Mouse (Mus musculus) kidney, embryonic 15.5 days (tissue): Measurements from ENCODE around the gene Zfp239. TPM values are rescaled to one million over a fixed set of nuclear protein-coding genes. Genes with fewer than 3 reads are reported as not detected.
A peak's percentile ranks its signal among the peaks of the same experiment; 100 is the strongest.

ENCODE experiments used
- ATAC-seq: fragments of 200-750 bp; cut with Nextera tagmentation; replicated peaks from 2 replicates; pipeline ENCODE4 v1.8.0; 2017; ENCODE audit warnings: moderate TSS enrichment; ENCODE audit not compliant: low FRiP score
- H3K27ac ChIP-seq: fragments of 300-500 bp; sonication (generic); 2 replicates; pipeline ENCODE4 v1.5.1; 2015; ENCODE audit warnings: mild to moderate bottlenecking, inconsistent platforms
- H3K27me3 ChIP-seq: fragments of 300-500 bp; sonication (generic); 2 replicates; pipeline ENCODE4 v1.6.1; 2015; ENCODE audit warnings: inconsistent platforms
- H3K36me3 ChIP-seq: fragments of 300-500 bp; sonication (generic); 2 replicates; pipeline ENCODE4 v1.6.1; 2015; ENCODE audit warnings: inconsistent platforms
- H3K4me1 ChIP-seq: fragments of 300-500 bp; sonication (generic); 2 replicates; pipeline ENCODE4 v1.6.1; 2015; ENCODE audit warnings: inconsistent platforms
- H3K4me2 ChIP-seq: fragments of 300-500 bp; sonication (generic); 2 replicates; pipeline ENCODE4 v1.6.1; 2015; ENCODE audit warnings: moderate library complexity, mild to moderate bottlenecking, inconsistent platforms
- H3K4me3 ChIP-seq: fragments of 300-500 bp; sonication (generic); replicated peaks from 2 replicates; pipeline ENCODE4 v1.5.1; 2015; ENCODE audit warnings: mild to moderate bottlenecking, inconsistent platforms
- H3K9ac ChIP-seq: fragments of 300-500 bp; sonication (generic); 2 replicates; pipeline ENCODE4 v1.6.1; 2015; ENCODE audit warnings: mild to moderate bottlenecking, inconsistent platforms
- H3K9me3 ChIP-seq: fragments of 300-500 bp; sonication (generic); replicated peaks from 2 replicates; pipeline ENCODE4 v1.6.1; 2016; ENCODE audit warnings: inconsistent platforms
- WGBS: fragments of 180-500 bp; shearing (Covaris S2); methylation state at CpG from one replicate; pipeline ENCODE4 v1.1.7; 2015; ENCODE audit warnings: mixed read lengths; 5-methylcytosine and 5-hydroxymethylcytosine counted together
- polyA plus RNA-seq: library from polyadenylated mRNA; unstranded; fragments of >200 nt; fragmentation: Nextera tagmentation; extraction: Ambion mirVana; gene quantifications from 2 replicates; pipeline ENCODE4 v1.2.1, GENCODE M21; 2015

Gene Zfp239
- polyA plus RNA-seq, 1 experiment from 2014 or later = 12.7 TPM

DNA sequence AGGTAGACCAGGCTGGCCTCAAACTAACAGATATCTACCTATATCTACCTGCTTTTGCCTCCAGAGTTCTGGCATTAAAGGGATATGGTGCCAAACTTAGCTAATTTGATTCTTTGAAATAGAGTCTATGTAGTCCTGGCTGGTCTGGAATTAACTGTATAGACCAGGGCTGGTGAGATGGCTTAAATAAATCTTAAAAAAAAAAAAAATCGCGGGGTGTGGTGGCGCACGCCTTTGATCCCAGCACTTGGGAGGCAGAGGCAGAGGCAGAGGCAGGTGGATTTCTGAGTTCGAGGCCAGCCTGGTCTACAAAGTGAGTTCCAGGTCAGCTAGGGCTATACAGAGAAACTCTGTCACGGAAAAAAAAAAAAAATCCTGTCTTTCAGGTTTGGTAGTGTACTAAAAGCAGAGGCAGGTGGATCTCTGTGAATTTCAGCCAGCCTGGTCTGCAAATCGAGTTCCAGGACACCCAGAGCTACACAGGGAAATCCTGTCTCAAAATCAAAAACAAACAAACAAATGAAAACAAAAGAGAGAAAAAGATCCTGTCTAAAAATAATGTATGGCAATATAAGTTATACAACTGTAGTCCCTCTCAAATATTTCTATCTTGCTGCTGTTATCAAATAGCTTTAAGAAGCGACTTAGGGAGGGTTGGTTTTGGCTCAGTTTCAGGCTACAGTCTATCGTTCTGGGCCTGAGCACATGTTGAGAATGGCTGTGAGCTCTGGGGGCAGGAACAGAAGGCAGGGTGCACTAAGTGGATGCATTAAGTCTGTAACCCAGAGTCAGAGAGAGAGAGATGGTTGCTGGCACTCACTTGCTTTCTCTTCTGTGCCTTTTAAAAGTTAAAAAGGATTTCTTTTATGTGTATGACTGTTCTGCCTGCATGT, 39.9 kb downstream of the Zfp239 start:
- 71% methylated on average over 9 of the region's 9 CpGs for WGBS
- H3K4me3 ChIP-seq = no peak overlapping the region
- no peak overlapping the region for H3K9ac ChIP-seq
- H3K36me3 ChIP-seq = no peaks in the 10 kb centered on the region
- ATAC-seq = no peak
- H3K27me3 ChIP-seq = no peaks in the 10 kb centered on the region
- H3K4me1 ChIP-seq = peaks cover 13% of the 10 kb centered on the region
- no peaks in the 10 kb centered on the region for H3K9me3 ChIP-seq
- no peak overlapping the region for H3K4me2 ChIP-seq
- H3K27ac ChIP-seq = no peak overlapping the region

DNA sequence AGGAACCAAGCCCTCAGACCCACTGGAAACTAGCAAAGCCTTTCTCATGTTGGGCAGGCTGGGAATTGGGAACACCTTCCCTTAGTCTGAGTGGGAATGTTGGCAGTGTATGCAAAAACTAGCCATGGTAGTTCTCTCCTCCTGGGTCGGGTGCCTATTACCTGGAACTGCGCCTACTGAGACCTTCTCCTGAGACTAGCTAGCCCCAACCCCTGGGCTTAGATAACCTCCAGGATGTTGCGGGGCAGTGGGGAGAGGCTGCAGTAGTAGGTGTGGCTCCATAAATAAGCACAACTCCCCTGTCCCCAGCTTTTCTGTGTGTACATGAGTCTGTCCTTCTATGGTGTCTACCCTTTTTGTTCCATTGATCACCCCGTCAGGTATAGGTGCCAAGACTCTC, 40.7 kb downstream of the Zfp239 start:
- Histone ChIP-seq H3K27me3 (no peaks in the 10 kb centered on the region), H3K36me3 (no peaks in the 10 kb centered on the region), H3K4me2 (no peak overlapping the region), H3K4me3 (no peak overlapping the region), H3K9ac (no peak overlapping the region), H3K27ac (no peak overlapping the region), H3K9me3 (no peaks in the 10 kb centered on the region), H3K4me1 (peaks cover 13% of the 10 kb centered on the region)
- WGBS = 76% methylated on average over 4 of the region's 4 CpGs
- ATAC-seq = no peak

DNA sequence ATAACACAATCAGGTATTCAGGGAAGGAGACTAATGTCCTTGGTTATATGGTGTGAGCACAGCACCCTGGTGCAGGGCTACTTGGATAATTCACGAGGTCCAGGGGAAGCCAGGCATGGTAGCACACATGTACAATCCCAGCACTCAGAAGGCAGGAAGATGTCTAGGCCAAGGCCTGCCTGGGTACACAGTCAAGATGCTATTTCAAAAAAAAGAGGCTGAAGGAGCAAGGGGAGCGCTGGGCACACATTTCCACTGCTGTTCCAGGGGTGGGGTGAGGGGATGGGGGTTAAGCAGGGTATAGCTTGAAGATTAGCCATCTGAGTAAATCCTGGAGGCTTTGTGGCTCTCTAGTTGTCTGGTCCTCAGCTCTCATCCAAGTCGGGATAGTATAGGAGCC, 41.9 kb downstream of the Zfp239 start:
- H3K4me1 ChIP-seq = peaks cover 19% of the 10 kb centered on the region

DNA sequence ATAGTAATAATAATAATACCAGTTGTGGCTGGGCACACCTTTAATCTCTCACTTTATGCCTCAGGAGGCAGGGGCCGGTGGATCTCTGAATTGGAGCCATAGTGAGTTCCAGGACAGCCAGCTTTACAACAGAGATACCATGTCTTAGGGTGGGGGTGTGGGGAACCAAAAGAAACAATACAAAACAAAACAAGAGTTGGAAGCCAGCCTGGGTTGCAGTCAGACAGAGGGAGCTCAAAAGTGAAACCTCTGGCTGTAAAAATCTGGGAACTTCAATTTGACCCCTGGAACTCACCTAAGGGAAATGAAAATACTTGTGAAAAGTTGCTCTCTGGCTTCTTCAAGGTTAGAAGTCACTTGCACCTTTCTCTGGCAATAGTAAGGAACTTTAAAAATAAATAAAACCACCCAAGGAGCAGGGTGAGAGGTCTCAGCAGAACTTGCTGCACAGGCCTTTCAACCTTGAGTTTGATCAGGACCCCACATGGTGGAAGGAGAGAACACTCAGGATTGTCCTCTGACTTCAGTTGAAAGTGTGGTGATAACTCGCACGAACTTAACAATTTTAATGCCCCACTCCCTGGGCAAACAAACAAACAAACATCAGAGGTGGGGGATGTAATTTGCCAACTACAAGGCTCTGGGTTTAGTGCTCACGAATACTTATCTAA, 43.5 kb downstream of the Zfp239 start:
- H3K36me3 ChIP-seq = no peaks in the 10 kb centered on the region
- 18% methylated on average over 4 of the region's 4 CpGs for WGBS
- H3K27ac ChIP-seq = peak overlapping the region; percentile 91
- peak overlapping the region; percentile 58 for H3K9ac ChIP-seq
- H3K9me3 ChIP-seq = no peaks in the 10 kb centered on the region
- H3K27me3 ChIP-seq = no peaks in the 10 kb centered on the region
- H3K4me1 ChIP-seq = peaks cover 30% of the 10 kb centered on the region
- H3K4me2 ChIP-seq = peak overlapping the region; percentile 54
- no peak for ATAC-seq
- peak overlapping the region; percentile 97 for H3K4me3 ChIP-seq

More for the DNA sequence above, 41.9 kb downstream of the Zfp239 start:
- WGBS = 89% methylated on average over 3 of the region's 3 CpGs
- Histone ChIP-seq H3K9ac (no peak overlapping the region), H3K27ac (no peak overlapping the region), H3K36me3 (no peaks in the 10 kb centered on the region), H3K4me2 (no peak overlapping the region), H3K9me3 (no peaks in the 10 kb centered on the region), H3K27me3 (no peaks in the 10 kb centered on the region), H3K4me3 (no peak overlapping the region)
- no peak for ATAC-seq

DNA sequence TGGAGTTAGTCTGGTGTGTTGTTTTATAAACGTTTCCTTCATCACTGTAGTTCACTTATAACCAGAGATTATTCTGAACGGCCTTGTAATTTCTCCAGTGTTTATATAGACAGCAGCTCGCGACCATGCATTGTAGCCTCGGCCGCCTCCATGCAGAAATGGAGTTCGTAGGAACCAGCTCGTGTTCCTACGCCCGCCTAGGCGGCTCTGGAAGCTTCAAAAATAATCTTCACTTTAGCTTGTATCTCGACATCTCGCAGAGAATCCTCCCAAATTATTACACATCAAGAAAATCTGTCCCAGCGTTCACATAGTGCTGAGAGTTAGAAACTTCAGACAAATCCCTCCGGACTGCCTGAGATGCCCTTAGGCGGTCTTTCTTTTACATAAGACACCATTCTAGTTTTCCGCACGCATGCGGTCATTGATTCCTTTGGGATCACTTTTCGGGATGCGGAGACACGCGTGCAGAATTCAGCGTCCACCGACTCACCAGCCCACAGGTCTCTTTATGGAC, 44.2 kb downstream of the Zfp239 start:
- peak; percentile 24 for ATAC-seq

DNA sequence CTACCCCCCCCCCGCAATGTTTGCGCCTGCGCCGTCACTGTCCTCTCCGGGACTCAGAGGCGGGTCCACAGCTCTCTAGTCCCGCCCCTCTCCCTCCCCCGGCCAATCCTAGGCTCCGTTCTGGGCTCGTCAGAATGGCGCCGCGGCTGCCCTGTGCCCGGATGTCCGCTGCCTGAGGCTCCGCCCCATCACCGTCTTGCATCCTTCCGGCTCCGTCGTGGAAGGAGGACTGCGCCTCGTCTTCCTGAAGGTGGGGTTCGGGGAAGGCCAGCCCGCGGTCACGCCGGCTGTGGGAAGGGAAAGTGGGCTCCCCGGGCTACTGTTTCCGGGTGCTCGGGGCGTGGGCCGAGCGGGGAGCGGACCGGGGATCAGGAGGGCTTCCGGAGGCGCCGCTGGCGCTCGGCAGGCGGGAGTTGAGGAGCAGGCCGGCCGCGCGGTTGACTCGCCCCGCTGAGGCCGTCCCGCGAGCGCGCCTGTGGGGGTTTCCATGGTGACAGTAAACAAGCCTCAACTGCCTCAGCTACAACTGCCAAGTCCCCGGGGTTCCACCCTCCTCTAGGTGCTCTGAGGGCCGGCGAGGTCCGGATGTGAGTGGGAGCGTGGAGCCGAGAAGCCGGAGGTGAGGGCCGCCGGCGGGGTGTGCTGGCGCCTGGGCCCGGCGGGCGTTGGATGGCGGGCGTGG, 44.8 kb downstream of the Zfp239 start:
- Histone ChIP-seq H3K27me3 (no peaks in the 10 kb centered on the region), H3K4me2 (peak overlapping the region; percentile 76), H3K9me3 (no peaks in the 10 kb centered on the region), H3K4me3 (peak overlapping the region; percentile 97), H3K9ac (peak overlapping the region; percentile 99), H3K4me1 (peaks cover 30% of the 10 kb centered on the region), H3K36me3 (no peaks in the 10 kb centered on the region), H3K27ac (peak overlapping the region; percentile 98)
- peak; percentile 96 for ATAC-seq
- 1% methylated on average over 62 of the region's 68 CpGs for WGBS

More for the DNA sequence above, 44.2 kb downstream of the Zfp239 start:
- no peaks in the 10 kb centered on the region for H3K27me3 ChIP-seq
- peak overlapping the region; percentile 54 for H3K4me2 ChIP-seq
- no peaks in the 10 kb centered on the region for H3K9me3 ChIP-seq
- no peaks in the 10 kb centered on the region for H3K36me3 ChIP-seq
- H3K4me1 ChIP-seq = peaks cover 29% of the 10 kb centered on the region
- H3K4me3 ChIP-seq = peak overlapping the region; percentile 97
- under 1% methylated on average over 25 of the region's 25 CpGs for WGBS
- H3K27ac ChIP-seq = peak overlapping the region; percentile 91
- H3K9ac ChIP-seq = peak overlapping the region; percentile 58

DNA sequence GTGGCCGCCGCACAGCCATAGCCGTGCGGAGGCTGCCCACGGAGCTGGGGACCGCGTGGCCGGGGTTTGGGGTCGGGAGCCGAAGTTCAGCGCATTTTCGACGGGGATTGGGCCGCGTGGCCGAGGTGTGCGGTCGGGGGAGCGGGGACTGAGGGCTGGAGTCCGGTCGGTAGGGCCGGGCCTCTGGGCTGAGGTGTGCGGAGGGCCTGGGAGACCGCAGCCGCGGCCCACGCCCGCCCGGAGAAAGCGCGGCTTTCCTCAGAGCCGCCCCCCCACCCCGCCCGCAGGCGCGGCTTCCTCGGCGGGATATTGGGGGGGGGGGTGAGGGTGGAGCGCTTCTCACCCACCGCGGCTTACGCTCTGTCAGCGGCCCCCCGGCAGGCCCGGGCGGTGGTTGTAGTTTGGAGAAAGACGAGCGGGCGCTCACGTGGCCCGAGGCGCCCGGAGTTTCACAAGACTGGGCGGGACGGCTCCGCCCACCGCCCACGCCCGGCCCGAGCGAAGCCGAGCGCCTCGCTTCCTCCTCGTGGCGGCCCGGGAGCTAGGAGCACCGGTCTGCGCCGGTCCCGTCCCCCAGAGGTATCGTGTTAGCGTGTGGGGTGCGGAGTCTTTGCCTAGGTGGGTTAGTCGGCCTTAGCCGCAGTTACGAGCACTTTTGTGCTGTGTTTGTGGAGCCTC, 45.5 kb downstream of the Zfp239 start:
- H3K27me3 ChIP-seq = no peaks in the 10 kb centered on the region
- peak overlapping the region; percentile 98 for H3K27ac ChIP-seq
- ATAC-seq = peak; percentile 79
- peaks cover 34% of the 10 kb centered on the region for H3K4me1 ChIP-seq
- H3K4me2 ChIP-seq = peak overlapping the region; percentile 76
- H3K4me3 ChIP-seq = peak overlapping the region; percentile 97
- H3K36me3 ChIP-seq = no peaks in the 10 kb centered on the region
- under 1% methylated on average over 76 of the region's 77 CpGs for WGBS
- peak overlapping the region; percentile 99 for H3K9ac ChIP-seq
- H3K9me3 ChIP-seq = no peaks in the 10 kb centered on the region

DNA sequence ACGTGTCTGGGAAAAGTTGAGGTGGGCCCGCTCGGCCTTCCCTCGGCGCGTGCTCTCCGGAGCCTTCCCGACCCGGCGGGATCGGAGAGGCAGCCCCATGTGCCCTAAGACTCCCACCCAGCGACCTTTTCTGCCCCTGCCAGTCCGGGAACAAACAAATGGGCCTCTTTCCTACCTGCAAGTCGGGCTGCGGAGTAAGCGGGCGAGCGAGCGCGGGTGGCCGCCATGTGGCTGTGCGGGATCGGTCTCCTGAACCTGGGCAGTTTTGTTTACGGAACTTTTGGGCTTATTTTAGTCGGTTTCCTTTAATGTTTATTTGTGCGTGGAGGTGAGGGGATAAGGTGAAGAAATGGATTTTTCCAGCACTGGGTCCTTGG, 46.1 kb downstream of the Zfp239 start:
- peak; percentile 1; the same call in 1 of the 2 replicates for ATAC-seq
- WGBS = under 1% methylated on average over 26 of the region's 26 CpGs
- peak overlapping the region; percentile 76 for H3K4me2 ChIP-seq
- no peaks in the 10 kb centered on the region for H3K36me3 ChIP-seq
- H3K4me3 ChIP-seq = peak overlapping the region; percentile 97
- peak overlapping the region; percentile 99 for H3K9ac ChIP-seq
- H3K27me3 ChIP-seq = no peaks in the 10 kb centered on the region
- no peaks in the 10 kb centered on the region for H3K9me3 ChIP-seq
- H3K4me1 ChIP-seq = peaks cover 34% of the 10 kb centered on the region
- peak overlapping the region; percentile 98 for H3K27ac ChIP-seq

DNA sequence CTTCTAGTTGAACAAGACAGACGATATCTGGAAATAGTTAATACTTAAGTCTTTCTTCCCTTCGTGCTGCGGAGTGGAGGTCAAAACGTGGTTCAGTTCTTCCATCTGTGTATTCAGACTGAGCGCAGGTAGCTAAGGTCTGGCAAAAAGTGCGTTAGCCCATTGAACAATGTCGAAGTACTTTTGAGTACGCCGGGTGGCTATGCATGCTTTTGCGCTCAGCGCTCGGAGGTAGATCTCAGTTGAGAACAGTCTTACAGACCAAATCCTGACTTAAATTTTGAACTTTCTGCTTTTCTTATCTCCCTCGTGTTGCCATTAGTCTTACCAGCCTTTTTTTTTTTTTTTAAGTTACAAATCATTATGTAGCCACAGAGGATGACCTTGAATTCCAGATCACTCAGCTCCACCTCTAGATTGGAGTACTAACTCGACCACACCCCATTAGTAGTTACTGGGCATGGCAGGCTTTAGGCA, 46.6 kb downstream of the Zfp239 start:
- peak overlapping the region; percentile 97 for H3K4me3 ChIP-seq
- H3K4me2 ChIP-seq = peak overlapping the region; percentile 76
- H3K36me3 ChIP-seq = no peaks in the 10 kb centered on the region
- H3K9me3 ChIP-seq = no peaks in the 10 kb centered on the region
- peaks cover 34% of the 10 kb centered on the region for H3K4me1 ChIP-seq
- H3K27ac ChIP-seq = peak overlapping the region; percentile 98
- peak overlapping the region; percentile 99 for H3K9ac ChIP-seq
- no peak for ATAC-seq
- WGBS = under 1% methylated on average over 14 of the region's 14 CpGs
- H3K27me3 ChIP-seq = no peaks in the 10 kb centered on the region

DNA sequence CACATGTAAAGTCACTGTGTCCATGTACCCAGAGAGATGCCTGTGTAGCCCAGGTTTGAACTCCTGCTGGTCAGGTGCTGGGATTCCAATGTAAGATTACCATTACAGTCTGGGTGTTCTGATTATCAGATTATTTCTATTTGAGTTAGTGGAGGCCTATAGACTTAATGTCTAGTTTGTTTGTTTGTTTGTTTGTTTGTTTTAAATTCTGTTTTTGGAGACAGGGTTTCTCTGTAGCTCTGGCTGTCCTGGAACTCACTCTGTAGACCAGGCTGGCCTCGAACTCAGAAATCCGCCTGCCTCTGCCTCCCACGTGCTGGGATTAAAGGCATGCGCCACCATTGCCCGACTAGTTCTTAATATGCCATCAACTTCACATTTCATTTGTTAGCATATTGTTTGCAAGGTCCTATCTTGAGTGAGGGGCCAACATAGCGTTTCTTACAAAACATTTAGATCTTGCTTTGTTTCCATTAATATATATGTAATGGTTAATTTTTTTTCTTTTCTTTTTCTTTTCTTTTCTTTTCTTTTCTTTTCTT, 48.3 kb downstream of the Zfp239 start:
- Histone ChIP-seq H3K4me3 (peak overlapping the region; percentile 97; the same call in 1 of the 2 replicates), H3K9ac (no peak overlapping the region), H3K9me3 (no peaks in the 10 kb centered on the region), H3K4me1 (peaks cover 40% of the 10 kb centered on the region), H3K36me3 (no peaks in the 10 kb centered on the region), H3K27me3 (no peaks in the 10 kb centered on the region), H3K27ac (no peak overlapping the region), H3K4me2 (peak overlapping the region; percentile 76; the same call in 1 of the 2 replicates)
- WGBS = 82% methylated on average over 6 of the region's 6 CpGs
- no peak for ATAC-seq

DNA sequence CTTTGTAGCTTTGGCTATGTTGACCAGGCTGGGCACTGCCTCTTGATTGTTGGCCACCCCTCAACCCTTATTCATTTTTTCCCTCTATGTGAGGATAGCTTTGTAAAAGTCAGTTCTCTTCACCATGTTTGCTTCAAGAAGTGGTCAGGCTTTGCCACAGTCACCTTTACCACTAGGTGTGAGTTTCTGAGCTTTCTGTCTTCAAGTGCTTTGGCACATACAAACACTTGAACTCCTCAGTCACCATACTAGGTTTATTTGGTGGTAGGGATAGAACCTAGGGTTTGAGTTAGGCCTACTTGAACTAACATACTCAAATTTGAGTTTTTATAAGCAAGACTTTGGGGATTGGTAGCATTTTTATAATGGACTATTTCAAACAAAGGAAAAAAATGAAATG, 52.6 kb downstream of the Zfp239 start:
- peaks cover 48% of the 10 kb centered on the region for H3K4me1 ChIP-seq
- no peaks in the 10 kb centered on the region for H3K27me3 ChIP-seq
- no peak for ATAC-seq
- no peak overlapping the region for H3K9ac ChIP-seq
- H3K9me3 ChIP-seq = no peaks in the 10 kb centered on the region
- no peak overlapping the region for H3K4me3 ChIP-seq
- H3K4me2 ChIP-seq = no peak overlapping the region
- H3K27ac ChIP-seq = 0 out of 2 replicates have a peak overlapping the region, but pooled peaks have one; percentile 0
- peaks cover 5% of the 10 kb centered on the region; the same call in 1 of the 2 replicates for H3K36me3 ChIP-seq
